Mouse (Mus musculus) embryo, embryonic 10.5 days (tissue): ENCODE data around the gene Pde4a.
"Not testable (repeated sequence)": the region's sequence is repeated elsewhere in the genome, so short reads cannot be mapped to it uniquely, and the experiment has no call there.

Source experiments
- DNase-seq: peaks from one replicate; pipeline ENCODE4 v3.0.0-alpha.2; 2015; ENCODE audit warnings: low spot score

Gene Pde4a

DNA sequence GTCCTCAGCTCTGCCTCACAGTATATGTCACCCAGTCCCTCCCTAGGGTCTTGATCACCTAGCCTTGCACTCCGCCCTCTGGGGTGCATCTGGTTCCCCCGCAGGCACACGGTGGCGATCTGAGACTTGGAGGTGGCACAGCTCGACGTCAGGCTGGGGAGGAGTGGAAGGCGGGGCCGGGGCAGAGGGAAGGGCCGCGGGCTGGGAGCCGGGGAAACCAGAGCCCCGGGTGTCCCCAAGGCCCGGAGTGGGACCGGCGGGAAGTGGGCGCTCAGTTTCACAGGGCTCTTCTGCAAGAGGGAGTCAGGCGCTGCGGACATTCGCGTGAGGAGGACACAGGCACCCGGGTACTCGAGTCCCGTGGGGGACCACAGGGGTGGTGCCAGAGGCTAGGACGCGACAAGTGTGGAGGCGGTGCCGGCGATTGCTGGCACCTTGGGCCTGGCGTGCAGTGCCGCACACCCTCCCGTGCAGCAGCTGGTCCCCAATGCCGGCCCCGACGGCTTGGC lies 18.4 kb downstream of the Pde4a start:
- DNase-seq: no peak

DNA sequence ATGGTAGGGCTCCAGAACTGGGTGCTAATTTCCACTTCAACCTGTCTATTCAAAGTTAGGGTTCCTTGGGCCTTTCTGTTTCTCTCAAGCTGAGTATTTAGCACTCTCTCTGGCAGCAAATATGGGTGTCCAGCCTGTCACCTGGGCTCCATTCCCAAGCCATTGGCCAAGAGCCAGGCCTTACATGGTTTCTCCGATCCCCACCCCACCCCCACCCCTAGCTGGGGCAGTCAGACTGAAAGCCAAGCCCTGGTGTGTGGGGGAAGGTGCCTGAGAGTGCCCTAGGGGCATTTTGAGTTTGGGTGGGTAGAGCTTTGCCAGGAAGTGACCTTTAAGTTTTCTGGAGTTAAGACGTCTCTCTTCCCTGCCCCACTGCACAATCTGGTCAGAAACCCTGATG lies 19.2 kb downstream of the Pde4a start:
- no peak for DNase-seq

DNA sequence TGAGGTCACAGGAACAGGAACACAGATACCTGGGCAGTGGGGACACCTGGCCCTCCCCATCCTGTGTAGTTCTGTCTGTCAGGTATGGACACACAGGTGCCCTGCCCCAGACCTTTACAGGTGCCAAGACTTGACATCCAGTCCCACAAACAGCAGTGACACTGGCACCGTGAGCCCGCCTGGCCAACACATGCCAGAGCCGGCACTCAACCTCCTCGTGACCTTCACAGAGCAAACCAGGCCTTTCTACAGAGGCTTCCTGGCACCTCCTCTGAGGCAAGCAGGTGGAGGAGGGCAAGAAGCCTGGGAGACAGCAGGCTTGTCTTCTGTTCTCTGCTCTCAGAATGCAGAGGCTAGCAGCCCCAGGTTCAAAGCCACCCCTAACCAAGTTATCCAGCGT lies 19.9 kb downstream of the Pde4a start:
- no peak for DNase-seq

DNA sequence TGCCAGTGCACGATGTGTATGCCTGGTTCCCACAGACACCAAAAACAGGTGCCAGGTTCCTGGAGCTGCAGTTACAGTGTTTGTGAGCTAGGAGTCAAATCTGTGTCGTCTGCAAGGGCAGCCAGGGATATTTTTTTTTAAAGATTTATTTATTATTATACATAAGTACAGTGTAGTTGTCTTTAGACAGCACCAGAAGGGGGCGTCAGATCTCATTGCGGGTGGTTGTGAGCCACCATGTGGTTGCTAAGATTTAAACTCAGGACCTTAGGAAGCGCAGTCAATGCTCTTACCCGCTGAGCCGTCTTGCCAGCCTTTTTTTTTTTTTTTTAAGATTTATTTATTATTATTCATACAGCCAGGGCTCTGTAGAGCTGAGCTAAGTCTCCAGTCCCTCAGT lies 24.4 kb downstream of the Pde4a start:
- no peak for DNase-seq

DNA sequence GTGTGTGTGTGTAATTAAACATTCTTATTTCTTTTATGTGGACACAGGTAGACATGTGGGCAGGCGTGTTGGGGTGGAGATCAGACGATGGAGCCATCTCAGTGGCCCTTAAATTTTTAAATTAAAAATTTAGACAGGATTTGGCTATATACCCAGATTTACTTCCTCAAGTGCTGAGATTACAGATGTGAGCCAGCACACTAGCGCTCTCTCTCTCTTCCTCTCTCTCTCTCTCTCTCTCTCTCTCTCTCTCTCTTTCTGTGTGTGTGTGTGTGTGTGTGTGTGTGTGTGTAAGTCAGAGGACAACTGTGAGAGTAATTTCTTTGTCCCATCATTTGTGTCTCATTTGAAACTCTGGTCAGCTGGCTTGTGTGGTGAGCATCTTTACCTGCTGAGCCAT lies 25.2 kb downstream of the Pde4a start:
- no peak for DNase-seq

DNA sequence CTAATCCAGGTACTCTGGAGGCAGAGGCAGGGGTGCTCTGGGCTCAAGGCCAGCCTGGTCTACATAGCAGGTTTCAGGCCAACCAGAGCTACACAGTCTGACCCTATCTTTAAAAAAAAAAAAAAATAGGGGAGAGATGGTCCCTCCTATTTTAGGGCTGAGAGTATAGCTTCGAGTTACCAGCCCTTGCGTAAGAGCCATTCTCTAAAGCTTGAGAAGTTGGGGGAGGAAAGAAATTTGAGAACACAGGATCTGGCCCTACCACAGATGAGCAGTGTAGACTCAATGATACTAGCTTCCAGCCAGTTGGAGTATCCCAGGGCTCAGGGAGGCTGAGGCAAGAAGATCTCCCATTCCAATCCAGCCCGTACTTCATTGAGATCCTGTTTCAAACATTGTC lies 28.3 kb downstream of the Pde4a start:
- DNase-seq: no peak

DNA sequence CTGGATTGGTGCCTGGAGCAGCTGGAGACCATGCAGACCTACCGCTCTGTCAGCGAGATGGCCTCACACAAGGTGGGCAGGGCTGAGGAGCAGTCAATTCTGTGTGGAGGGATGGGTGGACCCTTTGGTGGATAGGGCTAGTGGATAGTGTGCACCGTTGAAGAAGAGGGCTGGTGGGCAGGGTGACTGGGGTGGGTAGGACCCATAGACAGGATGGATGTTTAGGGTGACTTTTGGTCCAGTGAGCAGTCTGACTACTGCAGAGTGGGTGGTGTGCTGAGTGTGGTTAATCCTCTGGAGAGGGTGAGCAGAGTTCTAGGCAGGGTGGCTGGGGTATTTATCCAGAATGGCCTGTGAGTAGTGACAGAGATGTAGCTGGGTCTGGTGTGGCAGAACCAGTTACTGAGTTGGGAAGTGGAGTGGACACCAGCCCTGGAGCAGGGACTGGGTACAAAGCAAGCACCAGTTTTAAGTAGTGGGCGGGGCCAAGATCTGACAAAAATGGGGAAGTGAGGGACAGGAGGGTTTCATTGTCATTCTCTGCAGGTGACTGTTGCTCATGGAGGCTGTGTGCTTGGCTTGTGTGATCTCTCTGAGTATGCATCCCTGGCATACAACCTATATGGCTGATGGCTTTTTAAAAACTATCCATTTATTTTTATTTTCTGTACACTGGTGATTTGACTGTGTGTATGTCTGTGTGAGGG lies 29.4 kb downstream of the Pde4a start:
- no peak for DNase-seq

DNA sequence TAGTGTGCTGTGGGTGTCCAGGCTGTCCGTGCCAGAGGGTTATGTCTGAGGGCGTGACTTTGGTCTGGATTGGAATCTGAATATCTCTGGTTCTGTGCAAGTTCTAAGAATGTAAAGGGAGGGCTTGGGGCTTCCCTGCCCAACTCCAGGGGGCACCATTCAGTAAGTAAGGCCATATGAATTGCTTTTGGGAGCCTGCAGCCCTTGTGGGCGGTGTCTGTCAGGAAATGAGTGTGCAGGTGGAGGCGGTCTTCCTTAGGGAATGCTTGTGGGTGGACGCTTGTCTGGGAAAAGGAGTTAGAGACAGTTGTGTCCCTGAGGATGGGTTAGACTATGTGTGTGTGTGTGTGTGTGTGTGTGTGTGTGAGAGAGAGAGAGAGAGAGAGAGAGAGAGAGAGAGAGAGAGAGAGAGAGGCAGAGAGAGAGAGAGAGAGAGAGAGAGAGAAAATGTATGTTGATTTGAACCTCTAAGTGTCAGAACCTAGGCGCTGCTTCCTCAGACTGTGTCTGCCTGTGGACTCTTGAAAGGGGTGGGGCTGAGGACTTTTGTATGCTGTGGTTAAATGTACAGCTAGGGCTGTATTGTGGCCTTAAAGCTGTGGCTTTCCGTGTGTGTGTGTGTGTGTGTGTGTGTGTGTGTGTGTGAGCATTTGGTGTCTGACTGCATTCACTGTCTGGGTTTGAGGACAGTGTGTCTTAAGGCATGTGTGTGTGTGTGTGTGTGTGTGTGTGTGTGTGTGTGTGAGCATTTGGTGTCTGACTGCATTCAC lies 30.4 kb downstream of the Pde4a start:
- DNase-seq: not testable (repeated sequence)

DNA sequence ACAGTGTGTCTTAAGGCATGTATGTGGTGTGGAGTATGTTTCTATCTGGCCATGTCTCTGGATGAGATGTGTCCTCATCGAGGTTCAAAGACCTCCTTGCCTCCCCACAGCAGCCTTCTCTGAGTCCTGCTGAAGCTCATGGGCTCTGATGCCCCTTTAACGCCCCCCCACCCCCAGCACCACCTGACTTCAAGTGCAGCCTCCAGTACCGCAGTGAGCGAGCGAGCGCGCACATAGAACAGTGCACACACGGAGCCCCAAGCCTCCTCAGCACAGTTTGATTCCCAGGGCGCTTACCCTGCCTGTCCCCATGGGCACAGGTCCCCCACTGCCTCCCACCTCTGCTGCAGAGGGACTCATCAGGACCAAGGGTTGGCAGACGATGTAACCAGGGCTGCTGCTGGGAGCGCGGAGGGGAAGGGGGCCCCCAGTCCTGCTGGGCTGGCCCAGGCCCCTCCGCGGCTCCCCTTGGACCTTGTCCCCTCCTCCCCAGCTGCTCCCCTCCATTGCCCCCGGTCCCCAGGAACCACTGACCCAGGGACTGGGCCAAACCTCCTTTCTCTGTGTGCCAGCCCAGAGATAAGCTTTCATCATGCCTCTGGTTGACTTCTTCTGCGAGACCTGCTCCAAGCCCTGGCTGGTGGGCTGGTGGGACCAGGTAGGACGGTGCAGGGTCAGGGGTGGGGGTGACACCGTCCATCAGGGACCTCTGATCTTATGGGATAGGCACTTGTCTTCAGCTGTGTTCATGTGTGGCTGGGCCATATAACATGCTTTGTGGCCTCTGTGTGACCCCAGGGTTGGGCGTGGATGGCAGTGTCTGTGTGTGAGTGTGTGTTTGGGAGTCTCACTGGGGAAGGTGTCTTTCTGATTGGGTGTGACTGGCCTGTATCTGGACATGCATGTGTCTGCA lies 31.3 kb downstream of the Pde4a start:
- DNase-seq: no peak

DNA sequence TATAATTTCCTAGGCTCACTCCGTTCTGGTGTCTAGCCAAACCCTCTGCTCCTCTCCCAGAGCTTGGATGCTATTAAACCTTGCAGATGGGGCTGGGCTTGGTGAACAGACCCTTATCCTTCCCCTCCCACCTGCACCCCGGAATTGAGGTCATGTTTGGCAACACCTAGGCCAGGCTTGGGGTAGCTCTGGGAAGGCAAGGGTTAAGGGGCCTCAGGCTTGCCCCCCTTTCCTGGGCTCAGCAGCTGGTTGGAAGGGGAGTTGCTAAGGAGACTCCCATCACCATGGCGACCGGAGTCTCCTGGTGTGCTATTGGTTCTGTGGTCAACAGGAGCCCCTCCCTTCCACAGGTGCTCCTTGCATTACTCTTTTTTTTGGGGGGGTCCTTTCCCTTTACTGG lies 32.5 kb downstream of the Pde4a start:
- DNase-seq: peak; percentile 77

DNA sequence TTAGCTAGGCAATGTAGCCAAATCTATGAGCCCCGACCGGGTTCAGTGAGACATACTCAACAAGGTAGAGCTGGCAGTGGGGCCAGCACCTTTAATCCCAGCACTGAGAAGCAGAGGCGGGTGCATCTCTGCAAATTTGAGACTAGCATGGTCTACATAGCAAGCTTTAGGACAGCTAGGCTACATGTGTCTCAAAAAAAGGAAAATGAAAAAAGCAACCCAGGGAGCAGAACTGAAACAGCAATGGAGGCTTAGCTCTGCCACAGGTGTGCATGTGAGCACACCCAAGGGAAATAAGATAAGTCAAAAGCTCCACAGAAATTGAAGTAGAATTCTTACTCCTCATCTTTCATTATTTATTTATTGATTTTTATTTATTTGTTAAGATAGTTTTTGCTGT lies 33.4 kb downstream of the Pde4a start:
- DNase-seq: no peak

DNA sequence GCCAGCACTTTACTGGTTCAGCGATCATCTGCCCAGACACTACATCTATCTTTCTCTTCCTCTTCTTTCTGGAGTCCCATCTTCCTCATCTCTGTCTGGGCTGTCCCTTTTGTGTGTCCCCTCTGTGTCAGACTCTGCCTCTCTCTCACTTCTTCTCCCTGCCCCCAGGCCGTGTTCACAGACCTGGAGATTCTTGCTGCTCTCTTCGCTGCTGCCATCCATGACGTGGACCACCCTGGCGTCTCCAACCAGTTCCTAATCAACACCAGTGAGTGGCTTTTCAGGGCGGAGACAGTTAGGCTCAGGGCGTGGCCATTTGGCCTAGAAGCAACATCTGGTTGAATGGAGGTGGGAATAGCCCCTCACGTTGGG lies 38.6 kb downstream of the Pde4a start:
- peak; percentile 26 for DNase-seq

DNA sequence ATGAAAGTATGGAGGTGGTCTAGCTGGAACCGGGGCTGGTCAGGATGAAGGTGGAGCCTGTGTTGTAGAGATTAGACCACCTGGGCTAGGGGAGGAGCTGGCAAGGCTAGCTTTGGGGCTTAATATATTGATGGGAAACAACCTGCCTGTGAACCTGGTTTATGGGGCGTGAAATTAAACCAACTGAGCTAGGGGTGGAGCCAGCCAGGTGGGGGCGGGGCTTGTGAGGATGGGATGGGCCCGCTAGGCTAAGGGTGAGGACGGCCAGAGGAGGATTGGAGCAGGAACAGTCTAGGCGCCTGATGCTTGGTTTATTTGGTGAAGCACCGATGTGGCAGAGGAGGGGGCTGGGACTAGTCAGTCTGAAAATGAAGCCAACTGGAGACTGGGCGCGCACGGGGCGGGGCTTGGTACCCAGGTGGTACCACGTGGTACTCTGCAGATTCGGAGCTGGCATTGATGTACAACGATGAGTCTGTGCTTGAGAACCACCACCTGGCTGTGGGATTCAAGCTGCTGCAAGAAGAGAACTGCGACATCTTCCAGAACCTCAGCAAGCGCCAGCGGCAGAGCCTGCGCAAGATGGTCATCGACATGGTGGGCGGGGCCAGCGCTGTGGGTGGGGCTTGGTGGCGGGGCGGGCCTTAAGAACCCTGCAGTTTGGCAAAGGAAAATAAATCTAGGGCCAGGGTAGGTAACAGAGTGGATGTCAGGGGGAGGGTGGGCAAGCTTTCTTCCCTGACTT lies 39.2 kb downstream of the Pde4a start:
- DNase-seq: peak; percentile 56

DNA sequence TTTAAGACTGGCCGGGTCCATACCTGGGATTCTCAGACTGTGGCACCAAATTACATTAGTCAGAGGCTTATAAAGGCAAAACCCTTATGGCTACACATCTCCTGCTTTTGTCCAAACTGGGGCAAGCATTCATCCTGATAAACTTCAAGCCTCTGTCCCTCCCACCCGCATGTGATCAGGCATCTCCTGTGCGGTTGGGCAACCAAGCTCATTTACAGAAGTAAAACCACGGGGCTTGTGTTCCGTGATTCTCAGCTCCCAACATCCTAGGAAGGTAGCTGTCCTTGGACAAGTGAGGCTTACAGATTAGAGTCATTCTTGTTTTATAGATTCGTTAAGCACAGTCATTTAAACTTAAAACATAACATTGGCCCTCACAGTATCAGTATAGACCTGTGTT lies 41.3 kb downstream of the Pde4a start:
- no peak for DNase-seq

DNA sequence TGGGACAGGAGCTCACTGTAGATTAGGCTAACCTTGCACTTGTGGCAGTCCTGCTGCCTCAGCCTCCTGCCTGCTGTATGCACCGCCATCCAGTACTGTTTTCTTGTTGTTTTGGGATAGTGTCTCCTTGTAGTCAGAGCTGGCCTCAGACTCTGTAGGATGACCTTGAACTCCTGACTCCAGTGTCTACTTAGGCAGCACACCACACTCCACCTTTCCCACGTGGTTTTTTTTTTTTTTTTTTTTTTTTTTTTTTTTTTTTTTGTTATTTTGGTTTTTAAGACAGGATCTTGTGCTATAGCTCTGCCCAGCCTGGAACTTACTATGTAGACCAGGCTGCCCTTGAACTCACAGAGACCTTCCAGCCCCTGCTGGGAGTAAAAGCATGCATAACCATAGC lies 43.1 kb downstream of the Pde4a start:
- no peak for DNase-seq

DNA sequence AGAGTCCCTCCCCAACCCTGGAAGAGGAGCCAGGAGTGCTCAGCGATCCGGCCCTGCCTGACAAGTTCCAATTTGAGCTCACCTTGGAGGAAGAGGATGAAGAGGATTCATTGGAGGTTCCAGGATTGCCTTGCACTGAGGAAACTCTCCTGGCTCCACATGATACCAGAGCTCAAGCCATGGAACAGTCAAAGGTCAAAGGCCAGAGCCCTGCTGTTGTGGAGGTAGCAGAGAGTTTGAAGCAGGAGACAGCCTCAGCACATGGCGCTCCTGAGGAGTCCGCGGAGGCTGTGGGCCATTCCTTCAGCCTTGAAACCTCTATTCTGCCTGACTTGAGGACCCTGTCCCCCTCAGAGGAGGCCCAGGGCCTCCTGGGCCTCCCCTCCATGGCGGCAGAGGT lies 45.3 kb downstream of the Pde4a start:
- DNase-seq: peak; percentile 34

DNA sequence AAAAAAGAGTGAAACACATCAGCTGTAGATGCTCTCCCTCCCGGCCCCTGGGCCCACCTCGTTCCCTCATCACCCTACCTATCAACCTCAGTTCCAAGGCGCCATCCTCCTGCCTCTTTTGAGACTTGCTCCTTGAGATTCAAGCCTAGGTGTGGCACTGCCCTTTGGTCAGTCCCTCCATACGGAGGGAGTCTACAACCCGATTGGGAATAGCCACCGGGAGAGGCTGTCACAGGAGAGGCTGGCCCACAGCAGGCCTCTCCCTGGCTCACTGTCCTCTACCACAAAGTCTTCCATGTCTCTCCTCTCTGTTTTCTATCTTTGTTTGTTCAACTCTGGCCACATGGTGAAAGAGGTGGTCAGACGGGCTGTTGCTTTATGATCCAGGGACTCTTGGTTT lies 46.1 kb downstream of the Pde4a start:
- no peak for DNase-seq

DNA sequence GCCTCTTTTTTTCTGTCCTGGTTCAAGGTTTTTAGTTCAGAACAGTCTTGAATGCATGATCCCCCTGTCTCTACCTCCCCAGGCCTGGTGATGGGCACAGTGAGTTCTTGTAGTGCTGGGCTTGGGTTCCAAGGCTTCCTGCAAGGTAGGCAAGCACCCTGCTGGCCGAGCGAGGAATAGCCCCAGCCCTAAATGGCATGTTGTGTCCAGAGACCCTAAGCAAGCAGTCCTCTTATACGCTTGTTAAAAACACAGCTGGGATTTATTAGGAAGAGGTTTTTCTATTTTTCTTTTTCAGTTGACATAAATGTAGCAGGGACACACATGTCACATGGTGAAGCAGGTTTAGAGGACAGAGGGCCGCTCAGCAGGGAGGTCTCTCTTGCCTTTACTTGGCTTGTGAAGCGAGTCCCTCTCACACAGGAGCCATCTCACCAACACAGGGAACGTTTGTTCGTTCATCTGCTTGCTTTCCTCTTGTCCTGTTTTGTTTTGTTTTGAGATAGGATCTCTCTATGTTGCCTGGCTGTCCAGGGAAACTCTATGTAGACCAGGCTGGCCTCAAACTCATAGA lies 48.2 kb downstream of the Pde4a start:
- peak; percentile 70 for DNase-seq

DNA sequence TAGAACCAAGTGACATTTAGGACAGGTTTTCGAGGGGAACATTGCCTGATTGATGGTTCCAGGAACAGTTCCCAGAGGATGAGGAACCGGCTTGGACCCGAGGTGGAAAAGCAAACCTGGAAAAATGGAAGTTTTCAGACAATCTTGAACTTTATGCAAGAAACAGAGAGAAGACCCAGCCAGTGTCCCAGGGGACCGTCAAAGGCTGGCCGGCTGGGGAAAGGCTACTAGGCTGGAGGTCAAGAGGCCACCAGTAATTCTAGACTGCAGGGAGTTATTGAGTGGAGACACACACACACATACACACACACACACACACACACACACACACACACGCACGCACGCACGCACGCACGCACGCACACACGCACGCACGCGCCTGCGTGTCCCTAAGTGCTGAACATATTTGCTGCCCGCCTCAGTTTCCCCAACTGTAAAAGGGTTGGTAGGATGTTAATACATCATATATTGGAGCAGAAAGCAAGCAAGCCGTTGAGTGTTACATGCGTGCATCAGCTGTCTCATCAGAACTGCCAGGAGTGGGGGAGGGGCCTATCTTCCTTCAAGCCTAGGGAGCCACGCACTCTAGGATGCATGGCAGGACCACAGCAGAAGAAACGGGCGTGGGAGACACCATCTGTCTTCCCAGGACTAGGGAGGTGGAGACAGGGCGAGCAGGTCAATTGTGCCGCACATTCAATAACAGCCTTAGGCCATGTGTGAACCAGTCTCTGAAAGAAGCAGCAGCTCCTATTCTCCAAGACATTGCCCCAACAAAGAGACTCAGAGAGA lies 50.7 kb downstream of the Pde4a start:
- peak; percentile 57 for DNase-seq

DNA sequence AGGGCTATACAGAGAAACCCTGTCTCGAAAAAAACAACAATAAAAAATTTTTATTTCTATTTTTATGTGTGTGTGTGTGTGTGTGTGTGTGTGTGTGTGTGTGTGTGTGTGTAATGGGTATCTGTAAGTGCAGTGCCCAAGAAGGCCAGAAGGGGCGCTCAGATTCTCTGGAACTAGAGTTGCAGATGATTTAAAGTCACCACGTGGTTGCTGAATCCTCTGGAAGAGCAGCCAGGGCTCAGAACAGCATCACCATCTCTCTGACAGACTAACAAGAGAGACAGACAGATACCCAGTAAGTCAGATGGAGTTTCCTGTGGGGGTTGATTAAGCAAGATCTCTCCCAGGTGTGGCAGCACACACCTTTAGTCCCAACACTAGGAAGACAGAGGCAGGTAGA lies 54.3 kb downstream of the Pde4a start:
- no peak for DNase-seq
